Mouse (Mus musculus) embryo, embryonic 11 days (tissue): ENCODE measurements around the gene Utrn.

Source experiments
- DNase-seq: peaks from one replicate; pipeline ENCODE4 v3.0.0-alpha.2; 2015

Utrn gene

GRCm38 (mm10) chr10:12869029-12869671 is at the start of gene Utrn:
Gene Utrn (minus strand): TSS chr10:12869365.
- peak; percentile 93 for DNase-seq

GRCm38 (mm10) chr10:12917626-12918025 is 48.5 kb upstream of the Utrn start:
- DNase-seq, result no peak

GRCm38 (mm10) chr10:12916376-12916775 is 47.2 kb upstream of the Utrn start:
- DNase-seq, result no peak

- DNase-seq, result peak; percentile 41
Observed at GRCm38 (mm10) chr10:12915826-12916225, 46.7 kb upstream of the Utrn start.

- DNase-seq, result no peak
Observed at GRCm38 (mm10) chr10:12914203-12914602, 45.0 kb upstream of the Utrn start.

- DNase-seq, result no peak
Observed at GRCm38 (mm10) chr10:12911981-12912530, 42.9 kb upstream of the Utrn start.

- no peak for DNase-seq
Observed at GRCm38 (mm10) chr10:12911451-12911850, 42.3 kb upstream of the Utrn start.

GRCm38 (mm10) chr10:12909891-12910290 is 40.7 kb upstream of the Utrn start:
- DNase-seq, result no peak

- no peak for DNase-seq
Observed at GRCm38 (mm10) chr10:12909179-12909578, 40.0 kb upstream of the Utrn start.

- DNase-seq, result no peak
Observed at GRCm38 (mm10) chr10:12904140-12904528, 35.0 kb upstream of the Utrn start.

- no peak for DNase-seq
Observed at GRCm38 (mm10) chr10:12903440-12904139, 34.4 kb upstream of the Utrn start.

- DNase-seq, result no peak
Observed at GRCm38 (mm10) chr10:12899901-12900300, 30.7 kb upstream of the Utrn start.

GRCm38 (mm10) chr10:12893339-12893738 is 24.2 kb upstream of the Utrn start:
- DNase-seq, result no peak

GRCm38 (mm10) chr10:12888373-12888772 is 19.2 kb upstream of the Utrn start:
- DNase-seq, result no peak

GRCm38 (mm10) chr10:12887792-12888191 is 18.6 kb upstream of the Utrn start:
- DNase-seq, result no peak

GRCm38 (mm10) chr10:12884308-12884948 is 15.3 kb upstream of the Utrn start:
- DNase-seq, result peak; percentile 25

GRCm38 (mm10) chr10:12881911-12882310 is 12.7 kb upstream of the Utrn start:
- DNase-seq, result no peak

- peak; percentile 60 for DNase-seq
Observed at GRCm38 (mm10) chr10:12879313-12879695, 10.1 kb upstream of the Utrn start.

GRCm38 (mm10) chr10:12878661-12879312 is 9.6 kb upstream of the Utrn start:
- DNase-seq, result peak; percentile 85

GRCm38 (mm10) chr10:12876426-12876825 is 7.3 kb upstream of the Utrn start:
- no peak for DNase-seq

- DNase-seq, result no peak
Observed at GRCm38 (mm10) chr10:12875410-12875809, 6.2 kb upstream of the Utrn start.

- DNase-seq, result no peak
Observed at GRCm38 (mm10) chr10:12874577-12875277, 5.6 kb upstream of the Utrn start.

GRCm38 (mm10) chr10:12869846-12870245 is 681 bp upstream of the Utrn start:
- no peak for DNase-seq
